Mouse (Mus musculus) forebrain, postnatal 0 days (tissue): ENCODE measurements around the gene Gm20479. TPM values are rescaled to one million over a fixed set of nuclear protein-coding genes. Genes with fewer than 3 reads are reported as not detected.

Experiments used
- ATAC-seq: fragments of 200-750 bp; cut with Nextera tagmentation; 2 replicates; pipeline ENCODE4 v1.8.0; 2017; ENCODE audit warnings: mild to moderate bottlenecking, moderate library complexity
- DNase-seq: peaks from one replicate; pipeline ENCODE4 v3.0.0-alpha.2; 2015
- H3K27ac ChIP-seq: fragments of 300-500 bp; sonication (generic); 2 replicates; pipeline ENCODE4 v1.5.1; 2014; ENCODE audit warnings: low read depth, mild to moderate bottlenecking, antibody characterized with exemption, low read length, moderate library complexity, mixed read lengths
- H3K27me3 ChIP-seq: fragments of 300-500 bp; sonication (generic); 2 replicates; pipeline ENCODE4 v1.6.1; 2014; ENCODE audit warnings: mild to moderate bottlenecking, low read length, mixed read lengths; ENCODE audit not compliant: insufficient read depth
- H3K36me3 ChIP-seq: fragments of 300-500 bp; sonication (generic); 2 replicates; pipeline ENCODE4 v1.6.1; 2014; ENCODE audit warnings: mild to moderate bottlenecking, moderate library complexity; ENCODE audit not compliant: insufficient read depth
- H3K4me1 ChIP-seq: fragments of 300-500 bp; sonication (generic); 2 replicates; pipeline ENCODE4 v1.6.1; 2014; ENCODE audit warnings: antibody characterized with exemption; ENCODE audit not compliant: insufficient read depth
- H3K4me2 ChIP-seq: fragments of 300-500 bp; sonication (generic); 2 replicates; pipeline ENCODE4 v1.6.1; 2014; ENCODE audit warnings: low read depth, mild to moderate bottlenecking, moderate library complexity
- H3K4me3 ChIP-seq: fragments of 300-500 bp; sonication (generic); 2 replicates; pipeline ENCODE4 v1.5.1; 2014; ENCODE audit warnings: low read depth, low read length, mixed read lengths
- H3K9ac ChIP-seq: fragments of 300-500 bp; sonication (generic); 2 replicates; pipeline ENCODE4 v1.6.1; 2014; ENCODE audit warnings: mild to moderate bottlenecking
- H3K9me3 ChIP-seq: fragments of 300-500 bp; sonication (generic); 2 replicates; pipeline ENCODE4 v1.6.1; 2016; ENCODE audit warnings: low read length
- CTCF ChIP-seq: sonication (generic); IDR thresholded peaks from 2 replicates; pipeline ENCODE4 v1.5.1; 2016; ENCODE audit warnings: antibody characterized with exemption, control low read depth, low read depth
- WGBS: fragments of 180-500 bp; shearing (Covaris S2); extraction: QIAGEN DNeasy Blood & Tissue Kit; methylation state at CpG from one replicate; pipeline ENCODE4 v1.1.7; 2014; 5-methylcytosine and 5-hydroxymethylcytosine counted together
- polyA plus RNA-seq: library from polyadenylated mRNA; unstranded; fragments of >200 nt; fragmentation: Nextera tagmentation; extraction: Ambion mirVana; gene quantifications from 2 replicates; pipeline ENCODE4 v1.2.1, GENCODE M21; 2015
- total RNA-seq: library from RNA; depleted of rRNA; stranded (reverse); fragments of >200 nt; gene quantifications from 2 replicates; pipeline ENCODE4 v1.2.3, GENCODE M21; 2014

Gm20479 gene
- total and polyA plus RNA-seq, 2 experiments from 2014 or later = not detected

GRCm38 (mm10) chr7:27326101-27326880, 30.9 kb downstream of the Gm20479 start:
- Histone ChIP-seq H3K4me2 (no peak overlapping the region), H3K9me3 (no peaks in the 10 kb centered on the region), H3K9ac (no peak overlapping the region), H3K27me3 (peaks cover 47% of the 10 kb centered on the region), H3K4me3 (no peak overlapping the region), H3K27ac (no peak overlapping the region), H3K4me1 (peaks cover 6% of the 10 kb centered on the region; the same call in 1 of the 2 replicates), H3K36me3 (peaks cover 8% of the 10 kb centered on the region; the same call in 1 of the 2 replicates)
- DNase-seq (no peak), ATAC-seq (no peak)
- TF ChIP-seq CTCF = no peak; the same call in 1 of the 2 replicates
- 48% methylated on average over 34 of the region's 34 CpGs for WGBS

GRCm38 (mm10) chr7:27325697-27326096, 31.5 kb downstream of the Gm20479 start:
- ATAC-seq (peak; percentile 34), DNase-seq (no peak)
- H3K4me3 ChIP-seq = peak overlapping the region; percentile 5; the same call in 1 of the 2 replicates
- peak overlapping the region; percentile 6; the same call in 1 of the 2 replicates for H3K4me2 ChIP-seq
- 10% methylated on average over 24 of the region's 24 CpGs for WGBS
- no peak for TF ChIP-seq CTCF
- H3K9ac ChIP-seq = no peak overlapping the region
- peaks cover 8% of the 10 kb centered on the region; the same call in 1 of the 2 replicates for H3K36me3 ChIP-seq
- peaks cover 41% of the 10 kb centered on the region for H3K27me3 ChIP-seq
- no peaks in the 10 kb centered on the region for H3K9me3 ChIP-seq
- peaks cover 3% of the 10 kb centered on the region; the same call in 1 of the 2 replicates for H3K4me1 ChIP-seq
- no peak overlapping the region for H3K27ac ChIP-seq

- no peak for ATAC-seq
- peaks cover 34% of the 10 kb centered on the region for H3K27me3 ChIP-seq
- no peak overlapping the region for H3K4me3 ChIP-seq
- no peak overlapping the region for H3K4me2 ChIP-seq
- no peak overlapping the region for H3K9ac ChIP-seq
- 60% methylated on average over 18 of the region's 20 CpGs for WGBS
- peaks cover 8% of the 10 kb centered on the region; the same call in 1 of the 2 replicates for H3K36me3 ChIP-seq
- no peaks in the 10 kb centered on the region; the same call in 1 of the 2 replicates for H3K4me1 ChIP-seq
- no peaks in the 10 kb centered on the region for H3K9me3 ChIP-seq
- DNase-seq = no peak
- no peak for TF ChIP-seq CTCF
- H3K27ac ChIP-seq = no peak overlapping the region
Observed at GRCm38 (mm10) chr7:27324928-27325327, 32.3 kb downstream of the Gm20479 start.

GRCm38 (mm10) chr7:27324161-27324560, 33.1 kb downstream of the Gm20479 start:
- H3K4me1 ChIP-seq = no peaks in the 10 kb centered on the region
- H3K9me3 ChIP-seq = no peaks in the 10 kb centered on the region
- no peak for ATAC-seq
- TF ChIP-seq CTCF = no peak
- no peak for DNase-seq
- no peak overlapping the region for H3K27ac ChIP-seq
- WGBS = 96% methylated on average over 11 of the region's 11 CpGs
- peaks cover 12% of the 10 kb centered on the region; the same call in 1 of the 2 replicates for H3K36me3 ChIP-seq
- H3K4me3 ChIP-seq = no peak overlapping the region
- H3K4me2 ChIP-seq = no peak overlapping the region
- peaks cover 26% of the 10 kb centered on the region for H3K27me3 ChIP-seq
- H3K9ac ChIP-seq = no peak overlapping the region

- H3K27me3 ChIP-seq = peaks cover 15% of the 10 kb centered on the region
- no peak overlapping the region for H3K4me2 ChIP-seq
- DNase-seq (no peak), ATAC-seq (no peak)
- no peaks in the 10 kb centered on the region for H3K9me3 ChIP-seq
- H3K36me3 ChIP-seq = peaks cover 14% of the 10 kb centered on the region; the same call in 1 of the 2 replicates
- TF ChIP-seq CTCF = no peak
- 88% methylated on average over 5 of the region's 5 CpGs for WGBS
- H3K27ac ChIP-seq = no peak overlapping the region
- no peaks in the 10 kb centered on the region for H3K4me1 ChIP-seq
- no peak overlapping the region for H3K4me3 ChIP-seq
- H3K9ac ChIP-seq = no peak overlapping the region
Observed at GRCm38 (mm10) chr7:27323001-27323400, 34.2 kb downstream of the Gm20479 start.

- no peak overlapping the region for H3K27ac ChIP-seq
- H3K4me3 ChIP-seq = no peak overlapping the region
- no peak for ATAC-seq
- no peak for DNase-seq
- H3K9ac ChIP-seq = no peak overlapping the region
- H3K9me3 ChIP-seq = no peaks in the 10 kb centered on the region
- H3K4me2 ChIP-seq = no peak overlapping the region
- no peak for TF ChIP-seq CTCF
- 35% methylated on average over 13 of the region's 13 CpGs for WGBS
- no peaks in the 10 kb centered on the region for H3K4me1 ChIP-seq
- H3K27me3 ChIP-seq = peaks cover 8% of the 10 kb centered on the region
- H3K36me3 ChIP-seq = peaks cover 12% of the 10 kb centered on the region; the same call in 1 of the 2 replicates
Observed at GRCm38 (mm10) chr7:27322291-27322690, 34.9 kb downstream of the Gm20479 start.

GRCm38 (mm10) chr7:27319411-27319810, 37.8 kb downstream of the Gm20479 start:
- Histone ChIP-seq H3K4me3 (no peak overlapping the region), H3K4me2 (no peak overlapping the region), H3K4me1 (no peaks in the 10 kb centered on the region), H3K9ac (no peak overlapping the region), H3K9me3 (no peaks in the 10 kb centered on the region), H3K27ac (no peak overlapping the region), H3K36me3 (0 out of 2 replicates have a peak, but pooled peaks cover 12% of the 10 kb centered on the region), H3K27me3 (no peaks in the 10 kb centered on the region)
- DNase-seq (no peak), ATAC-seq (no peak)
- TF ChIP-seq CTCF = no peak
- 94% methylated on average over 22 of the region's 22 CpGs for WGBS
